Mouse (Mus musculus) testis, adult 2 months (tissue): ENCODE data around the gene Slc9a3r2. TPM values are rescaled to one million over a fixed set of nuclear protein-coding genes. Genes with fewer than 3 reads are reported as not detected.

ENCODE experiments used
- H3K27ac ChIP-seq: fragments of 200-500 bp; 2 replicates; pipeline ENCODE4 v1.5.1; 2012; ENCODE audit warnings: low read depth, low read length; ENCODE audit not compliant: control insufficient read depth, insufficient read depth
- H3K27me3 ChIP-seq: fragments of 200-500 bp; 2 replicates; pipeline ENCODE4 v1.6.1; 2012; ENCODE audit warnings: mild to moderate bottlenecking, low read length, moderate library complexity; ENCODE audit not compliant: control insufficient read depth, insufficient read depth
- H3K36me3 ChIP-seq: fragments of 200-500 bp; 2 replicates; pipeline ENCODE4 v1.6.1; 2012; ENCODE audit warnings: mild to moderate bottlenecking, low read length; ENCODE audit not compliant: control insufficient read depth, insufficient read depth
- H3K4me1 ChIP-seq: fragments of 200-500 bp; 2 replicates; pipeline ENCODE4 v1.6.1; 2012; ENCODE audit warnings: low read length; ENCODE audit not compliant: control insufficient read depth, insufficient read depth
- H3K4me3 ChIP-seq: fragments of 200-500 bp; 2 replicates; pipeline ENCODE4 v1.5.1; 2012; ENCODE audit warnings: low read depth, mild to moderate bottlenecking, low read length, moderate library complexity, mixed read lengths; ENCODE audit not compliant: control insufficient read depth
- CTCF ChIP-seq: fragments of 200-500 bp; IDR thresholded peaks from 2 replicates; pipeline ENCODE4 v1.5.1; 2012; ENCODE audit warnings: low read depth, mild to moderate bottlenecking, inconsistent platforms, low read length, moderate library complexity; ENCODE audit not compliant: control insufficient read depth, insufficient read depth, insufficient replicate concordance
- POLR2A ChIP-seq: fragments of 200-500 bp; IDR thresholded peaks from 2 replicates; pipeline ENCODE4 v1.6.1; 2012; ENCODE audit warnings: low read depth, mild to moderate bottlenecking, inconsistent platforms, low read length, moderate library complexity; ENCODE audit not compliant: control insufficient read depth
- polyA plus RNA-seq: library from polyadenylated mRNA; depleted of rRNA; stranded (reverse); fragments of >200 nt; gene quantifications from 2 replicates; pipeline ENCODE4 v1.2.3, GENCODE M21; 2012

Gene Slc9a3r2
- polyA plus RNA-seq, 1 experiment = 3.3 TPM

GRCm38 (mm10) chr17:24689251-24690081 lies 39.3 kb upstream of the Slc9a3r2 start, which contains the start of gene Syngr3:
Syngr3 (minus strand) TSS chr17:24689955.
- H3K27me3 ChIP-seq = no peaks in the 10 kb centered on the region
- H3K27ac ChIP-seq = no peak within 1 kb of the TSS
- H3K4me3 ChIP-seq = peak within 1 kb of the TSS; percentile 78
- peaks cover 23% of the 10 kb centered on the region for H3K4me1 ChIP-seq
- TF ChIP-seq POLR2A = no peak
- TF ChIP-seq CTCF = no peak
- H3K36me3 ChIP-seq = no peaks in the 10 kb centered on the region

GRCm38 (mm10) chr17:24687599-24687998 lies 37.5 kb upstream of the Slc9a3r2 start:
- no peak overlapping the region for H3K27ac ChIP-seq
- peak overlapping the region; percentile 76 for H3K4me3 ChIP-seq
- TF ChIP-seq CTCF = no peak
- no peak for TF ChIP-seq POLR2A
- peaks cover 23% of the 10 kb centered on the region for H3K4me1 ChIP-seq
- no peaks in the 10 kb centered on the region for H3K36me3 ChIP-seq
- no peaks in the 10 kb centered on the region for H3K27me3 ChIP-seq

- peaks cover 23% of the 10 kb centered on the region for H3K4me1 ChIP-seq
- peak overlapping the region; percentile 76 for H3K4me3 ChIP-seq
- H3K27ac ChIP-seq = no peak overlapping the region
- no peaks in the 10 kb centered on the region for H3K36me3 ChIP-seq
- no peaks in the 10 kb centered on the region for H3K27me3 ChIP-seq
- TF ChIP-seq POLR2A (no peak), CTCF (no peak; the same call in 1 of the 2 replicates)
Measured at GRCm38 (mm10) chr17:24687146-24687595, 37.0 kb upstream of the Slc9a3r2 start.

GRCm38 (mm10) chr17:24686514-24686913 lies 36.4 kb upstream of the Slc9a3r2 start:
- no peak for TF ChIP-seq CTCF
- no peak for TF ChIP-seq POLR2A
- H3K4me3 ChIP-seq = peak overlapping the region; percentile 49; the same call in 1 of the 2 replicates
- no peak overlapping the region for H3K27ac ChIP-seq
- no peaks in the 10 kb centered on the region for H3K36me3 ChIP-seq
- peaks cover 23% of the 10 kb centered on the region for H3K4me1 ChIP-seq
- no peaks in the 10 kb centered on the region for H3K27me3 ChIP-seq

- H3K4me1 ChIP-seq = peaks cover 4% of the 10 kb centered on the region
- H3K4me3 ChIP-seq = no peak overlapping the region
- no peaks in the 10 kb centered on the region for H3K27me3 ChIP-seq
- no peak for TF ChIP-seq POLR2A
- no peak for TF ChIP-seq CTCF
- H3K36me3 ChIP-seq = no peaks in the 10 kb centered on the region; the same call in none of the 2 replicates
- H3K27ac ChIP-seq = no peak overlapping the region
Measured at GRCm38 (mm10) chr17:24677500-24678080, 27.5 kb upstream of the Slc9a3r2 start.

GRCm38 (mm10) chr17:24676877-24677276 lies 26.8 kb upstream of the Slc9a3r2 start:
- Histone ChIP-seq H3K27ac (no peak overlapping the region), H3K36me3 (no peaks in the 10 kb centered on the region; the same call in none of the 2 replicates), H3K4me1 (peaks cover 4% of the 10 kb centered on the region), H3K4me3 (no peak overlapping the region), H3K27me3 (no peaks in the 10 kb centered on the region)
- TF ChIP-seq CTCF = no peak
- TF ChIP-seq POLR2A = no peak

GRCm38 (mm10) chr17:24676187-24676586 lies 26.1 kb upstream of the Slc9a3r2 start:
- H3K4me3 ChIP-seq = no peak overlapping the region
- H3K27ac ChIP-seq = no peak overlapping the region
- H3K4me1 ChIP-seq = peaks cover 4% of the 10 kb centered on the region
- peak; percentile 46; the same call in 1 of the 2 replicates for TF ChIP-seq CTCF
- TF ChIP-seq POLR2A = no peak
- H3K36me3 ChIP-seq = no peaks in the 10 kb centered on the region; the same call in 1 of the 2 replicates
- no peaks in the 10 kb centered on the region for H3K27me3 ChIP-seq
